ENCODE assay signal across 8 mouse cellular contexts in genomic region chr17:33523918-33524755, GRCm38 (mm10). TPM values are rescaled to one million over a fixed set of nuclear protein-coding genes. Genes with fewer than 3 reads are reported as not detected.
DNase-seq lines count a peak whose midpoint lies in the region; ATAC-seq and TF ChIP-seq lines count a peak whose summit lies in the region.

Adamts10 (plus strand) TSS chr17:33524204.

- no peak for TF ChIP-seq EP300 in liver, postnatal 0 days (IDR thresholded peaks at IDR 0.05; ENCODE audit: low read depth)

- H3K27ac ChIP-seq in forebrain, embryonic 12.5 days: peak within 1 kb of the TSS; percentile 75
- peak within 1 kb of the TSS; percentile 74 for H3K27ac ChIP-seq in heart, embryonic 16.5 days (ENCODE audit: low read length)
- peak within 1 kb of the TSS; percentile 35; the same call in 1 of the 2 replicates for H3K27ac ChIP-seq in liver, postnatal 0 days (ENCODE audit: low read depth)
- peak within 1 kb of the TSS; percentile 57 for H3K27ac ChIP-seq in neural tube, embryonic 14.5 days (ENCODE audit: low read depth, low read length)

- H3K9me3 ChIP-seq in forebrain, embryonic 12.5 days: no peaks in the 10 kb centered on the region
- no peaks in the 10 kb centered on the region for H3K9me3 ChIP-seq in heart, embryonic 16.5 days (replicated peaks; ENCODE audit: control insufficient read depth, low read length)
- no peaks in the 10 kb centered on the region for H3K9me3 ChIP-seq in liver, postnatal 0 days (ENCODE audit: low read length)
- H3K9me3 ChIP-seq in neural tube, embryonic 14.5 days (ENCODE audit: control insufficient read depth, low read length): no peaks in the 10 kb centered on the region

- no peak for TF ChIP-seq POLR2A in brain, embryonic 14.5 days (IDR thresholded peaks at IDR 0.05; ENCODE audit: borderline replicate concordance, extremely low read depth, insufficient read depth, insufficient read length, poor library complexity, severe bottlenecking)

- peak within 1 kb of the TSS; percentile 66 for H3K4me2 ChIP-seq in forebrain, embryonic 12.5 days
- peak within 1 kb of the TSS; percentile 85 for H3K4me2 ChIP-seq in heart, embryonic 16.5 days (ENCODE audit: low read depth, low read length)
- peak within 1 kb of the TSS; percentile 64 for H3K4me2 ChIP-seq in liver, postnatal 0 days (ENCODE audit: low read depth, low read length)
- H3K4me2 ChIP-seq in neural tube, embryonic 14.5 days (ENCODE audit: low read depth, low read length): peak within 1 kb of the TSS; percentile 65

- peak within 1 kb of the TSS; percentile 68 for H3K9ac ChIP-seq in forebrain, embryonic 12.5 days
- peak within 1 kb of the TSS; percentile 80 for H3K9ac ChIP-seq in heart, embryonic 16.5 days (ENCODE audit: low read length)
- peak within 1 kb of the TSS; percentile 55 for H3K9ac ChIP-seq in liver, postnatal 0 days (replicated peaks)
- H3K9ac ChIP-seq in neural tube, embryonic 14.5 days (replicated peaks; ENCODE audit: low read depth, low read length): peak within 1 kb of the TSS; percentile 76

- ATAC-seq in forebrain, embryonic 12.5 days (ENCODE audit: low FRiP score): peak; percentile 71
- peak; percentile 67; the same call in 1 of the 2 replicates for ATAC-seq in heart, embryonic 16.5 days (replicated peaks; ENCODE audit: extremely low read depth, insufficient read depth, low FRiP score)
- peak; percentile 76 for ATAC-seq in liver, postnatal 0 days
- peak; percentile 75 for ATAC-seq in neural tube, embryonic 14.5 days (ENCODE audit: low read depth)

- under 1% methylated on average over 44 of the region's 44 CpGs for whole genome bisulfite sequencing in forebrain, embryonic 12.5 days
- under 1% methylated on average over 44 of the region's 44 CpGs for WGBS in heart, embryonic 16.5 days
- 2% methylated on average over 42 of the region's 44 CpGs for WGBS in liver, postnatal 0 days (ENCODE audit: insufficient replicate concordance)
- WGBS in neural tube, embryonic 14.5 days: under 1% methylated on average over 40 of the region's 44 CpGs

- no peaks in the 10 kb centered on the region for H3K27me3 ChIP-seq in forebrain, embryonic 12.5 days
- H3K27me3 ChIP-seq in heart, embryonic 16.5 days (ENCODE audit: control insufficient read depth, insufficient read depth, low read length): no peaks in the 10 kb centered on the region
- H3K27me3 ChIP-seq in liver, postnatal 0 days (ENCODE audit: insufficient read depth, low read length): no peaks in the 10 kb centered on the region
- no peaks in the 10 kb centered on the region for H3K27me3 ChIP-seq in neural tube, embryonic 14.5 days (ENCODE audit: control insufficient read depth, insufficient read depth, low read length)

- no peak for TF ChIP-seq CTCF in brain, embryonic 14.5 days (IDR thresholded peaks at IDR 0.05; ENCODE audit: borderline replicate concordance, extremely low read depth, insufficient read depth, insufficient read length)
- TF ChIP-seq CTCF in liver, postnatal 0 days (IDR thresholded peaks at IDR 0.05; ENCODE audit: low read depth): no peak

- H3K4me1 ChIP-seq in forebrain, embryonic 12.5 days: peaks cover 28% of the 10 kb centered on the region
- peaks cover 5% of the 10 kb centered on the region for H3K4me1 ChIP-seq in heart, embryonic 16.5 days (ENCODE audit: control insufficient read depth, insufficient read depth, low read length)
- peaks cover 4% of the 10 kb centered on the region for H3K4me1 ChIP-seq in liver, postnatal 0 days (ENCODE audit: insufficient read depth)
- peaks cover 5% of the 10 kb centered on the region; the same call in 1 of the 2 replicates for H3K4me1 ChIP-seq in neural tube, embryonic 14.5 days (ENCODE audit: control insufficient read depth, insufficient read depth, low read length)

- H3K36me3 ChIP-seq in forebrain, embryonic 12.5 days (replicated peaks): peaks cover 10% of the 10 kb centered on the region
- H3K36me3 ChIP-seq in heart, embryonic 16.5 days (ENCODE audit: control insufficient read depth, insufficient read depth): 0 out of 2 replicates have a peak, but pooled peaks cover 3% of the 10 kb centered on the region
- no peaks in the 10 kb centered on the region; the same call in 1 of the 2 replicates for H3K36me3 ChIP-seq in liver, postnatal 0 days (replicated peaks; ENCODE audit: insufficient read depth, low read length)
- peaks cover 5% of the 10 kb centered on the region; the same call in 1 of the 2 replicates for H3K36me3 ChIP-seq in neural tube, embryonic 14.5 days (ENCODE audit: control insufficient read depth, insufficient read depth, low read length)

- peak within 1 kb of the TSS; percentile 63 for H3K4me3 ChIP-seq in forebrain, embryonic 12.5 days (replicated peaks)
- H3K4me3 ChIP-seq in heart, embryonic 16.5 days (ENCODE audit: low read length): peak within 1 kb of the TSS; percentile 71
- peak within 1 kb of the TSS; percentile 51 for H3K4me3 ChIP-seq in liver, postnatal 0 days (ENCODE audit: low read depth, low read length)
- H3K4me3 ChIP-seq in neural tube, embryonic 14.5 days (ENCODE audit: low read depth, low read length): peak within 1 kb of the TSS; percentile 67

- DNase-seq in CD4-positive, CD25-positive, alpha-beta regulatory T cell, adult 2 months (ENCODE audit: low read depth, low spot score): peak; percentile 87
- peak; percentile 87 for DNase-seq in brain, embryonic 14.5 days (ENCODE audit: low read depth)
- peak; percentile 79 to 86 for DNase-seq in kidney, postnatal 36 days
- DNase-seq in liver, postnatal 0 days: peak; percentile 73
- peak; percentile 92 for DNase-seq in testis, postnatal 10 days (ENCODE audit: low spot score)

RNA-seq across cellular contexts. Expression of gene Adamts10, which starts in this region (rescaled TPM):
- 107 and 121 TPM in 2 replicates for polyA plus RNA-seq in brain, embryonic 14.5 days (2012; rRNA removed)
- 52.1 and 53.2 TPM in 2 replicates for polyA plus RNA-seq in forebrain, embryonic 12.5 days (2016; fragmentation: Nextera tagmentation; extraction: Ambion mirVana)
- 31.5 and 43.8 TPM in 2 replicates for polyA plus RNA-seq in heart, embryonic 16.5 days (2015; fragmentation: Nextera tagmentation; extraction: Ambion mirVana)
- polyA plus RNA-seq in liver, postnatal 0 days (2015; fragmentation: Nextera tagmentation; extraction: Ambion mirVana): 3.2 and 3.5 TPM in 2 replicates
- polyA plus RNA-seq in neural tube, embryonic 14.5 days (2014; fragmentation: Nextera tagmentation; extraction: Ambion mirVana): 45.9 and 57.2 TPM in 2 replicates

Comparison
In these comparisons a context has a peak if more than half of its experiments do, and no peak if none do; other contexts are left out.
1. Peak in every context shown above with its lines: DNase-seq, ATAC-seq, H3K4me3 ChIP-seq and H3K27ac ChIP-seq.